Mouse (Mus musculus) brain, embryonic 14.5 days (tissue): ENCODE results near the gene Slco4a1.

Experiments used
- CTCF ChIP-seq: fragments of 200-500 bp; IDR thresholded peaks from 2 replicates; pipeline ENCODE4 v1.5.1; 2012; ENCODE audit warnings: inconsistent platforms, mild to moderate bottlenecking, moderate library complexity, borderline replicate concordance; ENCODE audit not compliant: insufficient read depth, insufficient read length; ENCODE audit errors: extremely low read depth
- POLR2A ChIP-seq: fragments of 200-500 bp; IDR thresholded peaks from 2 replicates; pipeline ENCODE4 v1.6.1; 2012; ENCODE audit warnings: mild to moderate bottlenecking, inconsistent platforms, borderline replicate concordance; ENCODE audit not compliant: poor library complexity, insufficient read depth, insufficient read length, severe bottlenecking; ENCODE audit errors: extremely low read depth

DNA sequence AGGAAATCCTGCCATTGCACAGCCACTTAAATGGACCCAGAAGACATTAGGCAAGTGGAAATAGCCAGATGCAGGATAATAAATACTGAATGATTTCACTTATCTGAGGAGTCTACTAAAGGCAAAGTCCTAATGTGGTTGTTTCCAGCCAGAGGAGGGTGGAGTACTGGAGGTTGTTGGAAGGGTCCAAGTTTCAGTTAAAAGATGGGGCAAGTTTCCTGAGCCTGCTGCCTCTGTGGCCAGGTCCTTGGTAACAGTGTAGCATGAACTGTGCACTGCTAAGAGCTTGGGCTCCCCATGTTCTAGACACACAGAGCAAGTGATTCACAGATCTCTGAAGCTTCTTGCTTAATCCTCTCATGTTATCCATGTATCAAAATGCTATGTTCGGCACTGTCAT is 10.1 kb upstream of the Slco4a1 start:
- TF ChIP-seq CTCF (no peak), POLR2A (no peak)
